Mouse (Mus musculus) liver, adult 10 weeks (tissue): ENCODE measurements around the gene Zfp367. TPM values are rescaled to one million over a fixed set of nuclear protein-coding genes. Genes with fewer than 3 reads are reported as not detected.

Experiments
- polyA plus RNA-seq: library from polyadenylated mRNA; stranded (reverse); fragments of 350-450 nt; fragmentation: Illumina TruSeq; extraction: RNeasy Lipid Tissue Mini Kit (QIAGEN cat#74804); gene quantifications from one replicate; pipeline ENCODE4 v1.2.3, GENCODE M21; 2014; ENCODE audit warnings: low read depth, low replicate concordance

Zfp367 gene
- 25.0 TPM for polyA plus RNA-seq

GRCm38 (mm10) chr13:64153083-64153682 lies at the start of gene Zfp367:
Gene Zfp367 (minus strand): TSS chr13:64153202.

DNA sequence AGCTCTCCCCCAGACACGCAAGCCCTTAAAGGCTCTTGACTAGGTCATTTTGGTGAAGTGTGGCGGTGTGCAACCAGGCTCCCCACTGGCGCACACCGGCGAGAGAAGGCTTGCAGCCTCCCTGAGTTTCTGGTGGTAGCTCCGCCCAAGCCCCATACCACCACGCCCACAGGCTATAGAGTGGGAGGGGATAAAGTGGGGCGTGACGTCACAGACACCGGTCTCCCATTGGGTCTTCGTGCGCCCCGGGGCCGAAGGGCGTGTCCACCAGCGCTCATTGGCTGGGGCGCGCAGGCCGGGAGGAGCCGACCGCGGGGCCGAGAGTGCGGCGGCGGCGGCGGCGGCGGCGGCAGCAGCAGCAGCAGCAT lies 8.5 kb upstream of the Zfp367 start, which contains the start of gene Habp4:
TSS of gene Habp4 (plus strand) at position 277 of the 368 bp plus-strand sequence.

DNA sequence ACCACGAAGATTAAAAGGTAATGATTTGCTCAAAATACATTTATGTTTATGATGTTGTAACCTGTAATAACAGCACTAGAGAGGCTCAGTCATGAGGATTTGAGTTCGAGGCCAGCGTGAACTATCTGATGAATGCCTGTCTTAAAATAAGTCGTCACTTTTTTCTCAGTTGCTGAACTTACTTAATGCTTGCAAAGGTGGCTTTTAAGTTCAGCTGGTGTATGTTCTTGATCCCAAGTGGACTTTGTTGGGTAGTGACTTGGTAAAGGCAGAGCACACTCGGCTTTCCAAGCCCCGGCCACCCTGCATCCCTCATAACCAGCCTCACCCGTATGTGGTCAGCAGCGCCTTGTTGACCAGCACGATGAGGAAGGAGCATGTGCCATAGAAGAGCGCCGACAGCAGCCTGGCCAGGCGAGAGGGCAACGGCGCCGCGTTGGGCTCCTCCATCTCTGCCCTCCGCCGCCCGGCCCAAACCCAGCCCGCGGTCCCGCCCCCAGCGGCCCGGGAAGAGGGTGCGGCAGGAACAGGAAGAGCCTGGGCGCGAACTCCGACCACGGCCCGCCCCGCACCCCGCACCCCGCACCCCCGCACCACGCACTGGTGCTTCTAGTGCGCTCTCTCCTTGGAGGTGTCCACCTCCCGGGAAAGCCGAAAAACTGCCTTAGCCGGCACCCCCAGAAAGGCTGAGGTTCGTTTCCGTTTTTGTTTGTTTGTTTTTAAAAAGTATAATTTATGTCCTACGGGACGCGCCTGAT lies 24.0 kb downstream of the Zfp367 start, which contains the start of gene Slc35d2:
TSS of gene Slc35d2 (minus strand) at position 511 of the 758 bp plus-strand sequence.

GRCm38 (mm10) chr13:64089130-64089529 lies 63.9 kb downstream of the Zfp367 start, which contains the start of gene Hsd17b3:
Gene Hsd17b3 (minus strand): TSS chr13:64089230.

Other genes starting within 250 kb of the Zfp367 start
- gene Hsd17b3, start 64.0 kb downstream of the Zfp367 start, polyA plus RNA-seq = not detected
- 82.7 TPM for gene Slc35d2, start 23.8 kb downstream of the Zfp367 start, polyA plus RNA-seq
- 35.7 TPM for gene Habp4, start 8.6 kb upstream of the Zfp367 start, polyA plus RNA-seq
- gene Cdc14b, start 122.1 kb upstream of the Zfp367 start, polyA plus RNA-seq = 32.3 TPM
- 108 TPM for gene Aaed1, start 159.5 kb upstream of the Zfp367 start, polyA plus RNA-seq
- 447 TPM for gene Ctsl, start 217.7 kb upstream of the Zfp367 start, polyA plus RNA-seq